Mouse (Mus musculus) adipocyte (in vitro differentiated cells): ENCODE measurements around the gene Tshz3.

ENCODE experiments used
- DNase-seq: peaks from one replicate; pipeline ENCODE4 v3.0.0-alpha.2; 2016; ENCODE audit warnings: low spot score

Tshz3 gene

GRCm38 (mm10) chr7:36786713-36787421 is 88.9 kb downstream of the Tshz3 start:
- DNase-seq: no peak

DNA sequence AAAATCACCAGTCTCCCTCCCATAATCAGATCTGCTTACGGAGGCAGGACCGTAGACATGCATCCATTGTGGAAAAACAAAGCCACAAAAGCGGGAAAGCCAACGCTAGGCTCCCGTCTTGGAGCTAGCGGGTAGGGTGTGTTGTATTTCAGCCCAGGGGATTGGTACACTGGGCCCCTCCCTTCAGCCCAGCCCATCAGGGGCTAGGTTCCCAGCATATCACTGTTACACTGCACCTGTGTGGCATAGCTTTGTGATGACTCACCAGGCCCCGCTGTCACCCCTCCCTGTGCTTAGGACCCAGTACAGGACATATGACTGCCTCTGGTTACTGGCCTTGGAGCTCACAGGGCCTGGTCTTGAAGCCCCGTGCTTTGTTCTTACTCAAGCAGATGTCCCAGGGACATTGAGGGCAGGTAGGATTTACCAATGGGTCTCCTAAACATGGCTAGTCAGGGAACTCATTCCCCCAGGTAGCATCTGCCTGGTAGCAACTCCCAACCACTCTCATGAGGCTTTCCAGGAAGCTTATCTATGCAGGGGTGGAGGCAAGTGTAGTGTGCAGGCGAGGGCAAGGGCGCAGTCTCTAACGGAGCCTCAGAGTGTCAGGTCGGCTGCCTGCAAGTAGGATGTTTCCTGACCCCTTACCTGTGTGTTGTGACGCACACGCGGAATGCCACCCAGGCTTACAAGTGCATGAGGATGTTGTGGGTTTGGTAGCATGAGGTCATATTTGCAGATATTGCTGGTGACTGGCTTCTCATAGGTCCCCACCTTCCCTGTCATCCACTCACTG is 98.7 kb downstream of the Tshz3 start:
- no peak for DNase-seq
